Mouse (Mus musculus) forebrain, embryonic 15.5 days (tissue): Measurements from ENCODE around the gene Fam187a. TPM values are rescaled to one million over a fixed set of nuclear protein-coding genes. Genes with fewer than 3 reads are reported as not detected.

Experiments
- ATAC-seq: fragments of 200-750 bp; cut with Nextera tagmentation; replicated peaks from 2 replicates; pipeline ENCODE4 v1.8.0; 2017; ENCODE audit warnings: mild to moderate bottlenecking, moderate TSS enrichment, moderate library complexity
- H3K27ac ChIP-seq: fragments of 300-500 bp; sonication (generic); replicated peaks from 2 replicates; pipeline ENCODE4 v1.5.1; 2015; ENCODE audit warnings: mild to moderate bottlenecking, inconsistent platforms
- H3K27me3 ChIP-seq: fragments of 300-500 bp; sonication (generic); 2 replicates; pipeline ENCODE4 v1.6.1; 2015; ENCODE audit warnings: inconsistent platforms
- H3K36me3 ChIP-seq: fragments of 300-500 bp; sonication (generic); 2 replicates; pipeline ENCODE4 v1.6.1; 2015; ENCODE audit warnings: mild to moderate bottlenecking, inconsistent platforms
- H3K4me1 ChIP-seq: fragments of 300-500 bp; sonication (generic); 2 replicates; pipeline ENCODE4 v1.6.1; 2015; ENCODE audit warnings: inconsistent platforms
- H3K4me2 ChIP-seq: fragments of 300-500 bp; sonication (generic); replicated peaks from 2 replicates; pipeline ENCODE4 v1.6.1; 2015; ENCODE audit warnings: mild to moderate bottlenecking, inconsistent platforms
- H3K4me3 ChIP-seq: fragments of 300-500 bp; sonication (generic); 2 replicates; pipeline ENCODE4 v1.5.1; 2015; ENCODE audit warnings: mild to moderate bottlenecking, inconsistent platforms
- H3K9ac ChIP-seq: fragments of 300-500 bp; sonication (generic); replicated peaks from 2 replicates; pipeline ENCODE4 v1.6.1; 2015; ENCODE audit warnings: mild to moderate bottlenecking, inconsistent platforms
- H3K9me3 ChIP-seq: fragments of 300-500 bp; sonication (generic); 2 replicates; pipeline ENCODE4 v1.6.1; 2016; ENCODE audit warnings: inconsistent platforms
- WGBS: fragments of 180-500 bp; shearing (Covaris S2); methylation state at CpG from one replicate; pipeline ENCODE4 v1.1.7; 2015; ENCODE audit warnings: mixed read lengths; 5-methylcytosine and 5-hydroxymethylcytosine counted together
- polyA plus RNA-seq: library from polyadenylated mRNA; unstranded; fragments of >200 nt; fragmentation: Nextera tagmentation; extraction: Ambion mirVana; gene quantifications from 2 replicates; pipeline ENCODE4 v1.2.1, GENCODE M21; 2015

Gene Fam187a
- 0.11 TPM in 1 of 2 replicates, not detected in the other for polyA plus RNA-seq

DNA sequence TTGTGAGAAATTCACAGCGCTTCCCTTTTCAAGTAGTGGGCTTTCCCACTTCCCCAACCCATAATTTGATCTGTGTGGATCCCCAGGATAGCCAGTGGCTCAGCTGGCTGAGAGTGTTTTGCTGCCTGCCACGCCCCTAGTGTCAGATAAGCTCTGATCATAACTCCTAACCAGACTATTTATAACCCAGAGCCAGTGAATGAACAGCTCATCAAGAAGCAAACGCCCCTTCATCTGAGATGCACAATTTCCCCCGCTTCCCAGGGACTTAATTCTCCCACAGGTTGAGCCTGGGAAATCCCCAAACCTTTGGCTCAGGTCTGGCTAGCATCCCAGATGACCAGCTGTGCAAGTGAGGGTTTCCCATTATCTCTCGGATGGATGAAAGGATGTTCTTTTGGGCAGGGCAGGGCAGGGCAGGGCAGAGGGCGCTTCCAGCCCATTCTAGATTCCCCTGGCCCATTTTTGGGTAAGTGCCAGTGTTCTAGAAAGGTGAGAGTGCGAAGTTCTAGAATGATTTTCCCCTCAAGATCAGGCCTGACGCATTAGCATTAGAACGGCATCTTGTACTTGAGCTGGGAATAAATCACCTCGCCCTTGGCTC, at the start of gene Fam187a:
TSS of gene Fam187a (plus strand) at position 554 of the 604 bp plus-strand sequence.
- Histone ChIP-seq H3K4me3 (no peak within 1 kb of the TSS), H3K36me3 (no peaks in the 10 kb centered on the region), H3K9ac (no peak within 1 kb of the TSS), H3K9me3 (no peaks in the 10 kb centered on the region), H3K4me1 (peaks cover 15% of the 10 kb centered on the region), H3K27ac (no peak within 1 kb of the TSS), H3K4me2 (no peak within 1 kb of the TSS), H3K27me3 (no peaks in the 10 kb centered on the region)
- ATAC-seq, result no peak
- WGBS, result 60% methylated on average over 10 of the region's 10 CpGs

DNA sequence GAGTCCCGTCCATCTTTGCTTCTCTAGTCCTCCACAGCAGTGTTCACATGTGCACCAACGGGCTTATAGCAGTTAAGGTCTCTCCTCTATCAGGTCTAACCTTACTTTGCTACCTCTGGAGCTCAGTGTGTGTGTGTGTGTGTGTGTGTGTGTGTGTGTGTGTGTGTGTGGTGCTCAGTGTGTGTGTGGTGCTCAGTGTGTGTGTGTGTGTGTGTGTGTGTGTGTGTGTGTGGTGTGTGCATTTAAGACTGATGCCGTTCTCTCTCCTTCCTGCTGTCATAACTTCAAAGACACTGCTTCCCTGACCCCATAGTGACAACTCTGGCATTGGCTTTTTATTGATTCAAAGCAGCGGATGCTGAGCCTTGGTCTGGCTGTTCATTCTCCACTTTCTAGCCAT, 49.4 kb upstream of the Fam187a start, which contains the start of gene Higd1b:
TSS of gene Higd1b (plus strand) at position 301 of the 400 bp plus-strand sequence.
- Histone ChIP-seq H3K36me3 (peaks cover 41% of the 10 kb centered on the region), H3K4me3 (no peak within 1 kb of the TSS), H3K27ac (no peak within 1 kb of the TSS), H3K27me3 (no peaks in the 10 kb centered on the region), H3K9ac (no peak within 1 kb of the TSS), H3K9me3 (no peaks in the 10 kb centered on the region), H3K4me1 (no peaks in the 10 kb centered on the region), H3K4me2 (no peak within 1 kb of the TSS)
- ATAC-seq, result no peak
- WGBS, result 66% methylated on average over 4 of the region's 4 CpGs

DNA sequence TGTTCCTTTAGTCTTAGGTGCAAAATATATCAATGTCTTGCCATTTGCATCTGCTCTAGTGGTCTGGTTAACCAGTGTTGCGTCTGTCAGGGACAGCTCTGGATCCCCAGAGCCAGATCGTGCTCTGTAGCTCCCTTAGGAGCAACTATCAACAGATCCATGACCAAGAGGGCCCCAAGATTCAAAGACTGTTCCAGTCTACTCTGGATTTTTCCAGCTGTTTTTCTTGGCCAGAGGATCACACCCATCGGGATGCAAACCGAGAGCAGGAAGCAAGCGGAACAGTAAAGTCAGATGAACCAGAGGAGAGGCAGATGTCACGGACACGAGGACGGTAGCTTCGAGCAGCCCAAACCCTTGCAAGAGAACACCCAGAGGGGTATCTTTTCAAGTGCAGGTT, 48.8 kb upstream of the Fam187a start:
- H3K27me3 ChIP-seq, result no peaks in the 10 kb centered on the region
- H3K4me3 ChIP-seq, result no peak overlapping the region
- H3K27ac ChIP-seq, result no peak overlapping the region
- H3K36me3 ChIP-seq, result peaks cover 45% of the 10 kb centered on the region
- H3K9me3 ChIP-seq, result no peaks in the 10 kb centered on the region
- no peak overlapping the region for H3K4me2 ChIP-seq
- no peaks in the 10 kb centered on the region for H3K4me1 ChIP-seq
- 89% methylated on average over 9 of the region's 9 CpGs for WGBS
- H3K9ac ChIP-seq, result no peak overlapping the region
- ATAC-seq, result no peak

DNA sequence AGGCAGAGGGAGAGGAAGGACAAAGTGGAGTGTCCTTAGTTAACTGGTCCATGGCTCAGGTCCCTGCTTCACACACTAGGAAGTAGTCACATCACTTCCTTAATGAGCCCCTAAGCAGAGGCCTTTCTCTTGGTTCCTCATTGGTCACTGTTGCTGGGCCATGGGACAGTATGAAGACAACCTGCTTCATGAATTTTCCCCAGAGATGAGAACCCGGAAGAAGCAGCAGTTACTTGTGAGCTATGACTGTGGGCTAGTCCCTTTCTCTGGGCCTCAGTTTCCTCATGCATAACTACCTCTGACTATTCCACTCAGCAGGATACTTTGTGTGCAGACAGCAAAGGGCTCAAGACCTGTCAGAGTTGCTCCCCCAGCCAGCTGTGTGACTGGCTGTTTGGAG, 47.6 kb upstream of the Fam187a start:
- no peaks in the 10 kb centered on the region for H3K9me3 ChIP-seq
- WGBS, result 90% methylated on average over 1 of the region's 1 CpGs
- ATAC-seq, result no peak
- no peaks in the 10 kb centered on the region for H3K4me1 ChIP-seq
- H3K9ac ChIP-seq, result no peak overlapping the region
- H3K27me3 ChIP-seq, result no peaks in the 10 kb centered on the region
- H3K4me3 ChIP-seq, result no peak overlapping the region
- no peak overlapping the region for H3K27ac ChIP-seq
- H3K4me2 ChIP-seq, result no peak overlapping the region
- peaks cover 57% of the 10 kb centered on the region for H3K36me3 ChIP-seq

DNA sequence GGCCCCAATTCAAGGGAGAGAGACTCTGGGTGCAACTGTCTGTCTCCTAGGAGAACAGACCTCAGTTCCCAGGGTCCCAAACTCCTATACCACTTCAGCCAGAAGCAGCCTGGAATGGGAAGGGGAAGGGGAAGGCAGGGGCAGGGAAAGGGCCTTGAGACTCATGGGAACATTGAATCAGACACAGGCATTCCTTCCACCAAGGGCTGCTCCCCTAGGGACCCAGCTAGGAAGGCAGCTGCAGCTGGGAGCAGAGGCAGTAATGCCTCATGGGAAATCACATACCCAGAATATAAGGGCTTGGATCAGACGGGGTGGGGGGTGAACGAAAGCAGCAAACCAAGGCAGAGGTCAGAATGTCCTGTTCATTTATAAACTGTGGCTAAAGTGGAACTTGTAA, 46.8 kb upstream of the Fam187a start:
- Histone ChIP-seq H3K4me2 (no peak overlapping the region), H3K27ac (no peak overlapping the region), H3K9ac (no peak overlapping the region), H3K27me3 (no peaks in the 10 kb centered on the region), H3K9me3 (no peaks in the 10 kb centered on the region), H3K4me1 (no peaks in the 10 kb centered on the region), H3K36me3 (peaks cover 65% of the 10 kb centered on the region), H3K4me3 (no peak overlapping the region)
- ATAC-seq, result no peak
- WGBS, result 85% methylated on average over 2 of the region's 2 CpGs

DNA sequence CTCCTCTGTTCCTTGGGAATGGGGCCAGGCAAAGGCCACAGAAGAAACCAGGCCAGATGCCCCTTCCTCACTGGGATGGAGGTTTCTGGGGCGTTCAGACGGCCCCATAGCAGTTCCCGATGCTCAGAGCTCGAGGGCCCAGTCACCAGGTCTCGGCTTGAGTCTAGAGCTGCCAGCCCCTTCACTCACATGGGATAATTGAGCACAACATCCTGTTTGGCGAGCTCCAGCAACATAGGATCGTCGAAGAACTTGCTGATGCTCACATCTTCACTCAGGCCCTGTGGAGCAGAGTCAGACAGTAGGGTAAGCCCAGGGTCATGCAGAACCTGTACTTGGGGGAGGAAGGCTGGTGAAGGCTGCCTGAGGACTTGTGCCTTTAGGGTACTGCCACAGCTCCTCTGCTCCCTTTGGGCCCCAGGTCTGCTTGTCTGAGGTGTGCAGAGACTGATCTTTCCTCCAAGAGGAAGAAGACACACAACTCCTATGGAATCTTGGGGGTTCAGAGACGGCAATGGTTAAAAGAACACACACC, 46.3 kb upstream of the Fam187a start:
- ATAC-seq, result no peak
- Histone ChIP-seq H3K9ac (no peak overlapping the region), H3K4me2 (no peak overlapping the region), H3K27me3 (no peaks in the 10 kb centered on the region), H3K36me3 (peaks cover 70% of the 10 kb centered on the region), H3K4me3 (no peak overlapping the region), H3K27ac (no peak overlapping the region), H3K4me1 (no peaks in the 10 kb centered on the region), H3K9me3 (no peaks in the 10 kb centered on the region)
- WGBS, result 90% methylated on average over 9 of the region's 9 CpGs

DNA sequence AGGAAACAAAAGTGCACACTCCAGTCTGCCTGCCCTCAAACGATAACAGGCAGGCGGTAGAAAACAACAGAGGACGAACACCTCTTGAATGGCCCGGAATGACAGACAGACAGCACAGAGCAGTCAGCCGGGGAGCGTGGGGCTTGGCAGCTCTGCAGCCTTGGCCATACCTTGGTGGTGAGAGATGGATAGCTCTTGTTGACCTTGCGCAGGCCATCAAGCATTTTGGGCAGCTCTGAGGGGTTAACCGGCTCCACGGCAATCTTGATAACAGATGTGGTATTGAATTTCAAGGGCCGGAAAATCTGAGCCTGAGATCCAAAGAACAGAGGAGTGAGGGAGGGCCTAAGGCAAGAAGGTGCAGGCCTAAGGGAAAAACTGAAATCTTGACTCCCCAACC, 39.0 kb upstream of the Fam187a start:
- H3K9ac ChIP-seq, result no peak overlapping the region
- H3K27ac ChIP-seq, result no peak overlapping the region
- H3K27me3 ChIP-seq, result no peaks in the 10 kb centered on the region
- H3K4me1 ChIP-seq, result no peaks in the 10 kb centered on the region
- H3K4me2 ChIP-seq, result no peak overlapping the region
- whole genome bisulfite sequencing, result 94% methylated on average over 10 of the region's 10 CpGs
- no peak overlapping the region for H3K4me3 ChIP-seq
- H3K9me3 ChIP-seq, result no peaks in the 10 kb centered on the region
- no peak for ATAC-seq
- peaks cover 98% of the 10 kb centered on the region for H3K36me3 ChIP-seq

DNA sequence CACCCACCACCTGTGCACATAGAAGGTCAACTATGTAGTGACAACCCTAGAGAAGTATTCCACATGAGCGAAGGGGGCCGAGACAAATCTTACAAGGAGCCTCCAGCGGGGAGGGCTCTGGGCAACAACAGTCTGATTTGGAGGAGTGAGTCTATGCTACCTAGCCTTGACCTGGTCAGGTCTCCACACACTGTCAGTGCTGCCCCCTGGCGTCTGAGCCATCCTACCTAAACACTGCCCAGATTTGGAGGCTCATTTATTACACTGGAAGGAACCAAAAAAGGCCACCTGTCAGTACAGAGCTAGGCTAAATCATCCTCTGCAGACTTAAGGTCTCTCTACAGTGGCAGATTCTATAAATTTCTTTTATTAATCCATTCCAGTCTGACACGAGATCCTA, 33.1 kb upstream of the Fam187a start:
- ATAC-seq, result no peak
- 76% methylated on average over 5 of the region's 5 CpGs for WGBS

DNA sequence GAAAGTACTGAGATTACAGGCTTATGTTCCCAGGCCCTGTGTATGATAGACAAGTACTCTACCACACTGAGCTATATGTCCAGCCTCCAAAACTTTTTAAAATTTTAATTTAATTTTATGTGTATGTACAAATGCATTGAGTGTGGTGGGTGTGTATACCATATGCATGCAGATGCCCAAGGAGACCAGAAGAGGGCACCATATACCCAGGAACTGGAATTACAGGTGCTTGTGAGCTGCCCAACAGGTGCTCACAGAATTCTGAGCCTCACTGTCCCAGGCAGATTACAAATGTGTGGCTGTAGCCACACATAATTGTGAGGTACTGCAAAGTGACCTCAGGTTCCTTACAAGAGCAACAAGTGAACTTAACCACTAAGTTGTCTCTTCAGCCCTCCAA, 31.2 kb upstream of the Fam187a start:
- no peak overlapping the region for H3K4me3 ChIP-seq
- no peak overlapping the region for H3K9ac ChIP-seq
- no peak for ATAC-seq
- H3K27ac ChIP-seq, result no peak overlapping the region
- H3K36me3 ChIP-seq, result peaks cover 86% of the 10 kb centered on the region
- no peaks in the 10 kb centered on the region for H3K27me3 ChIP-seq
- no peaks in the 10 kb centered on the region for H3K9me3 ChIP-seq
- H3K4me2 ChIP-seq, result no peak overlapping the region
- no peaks in the 10 kb centered on the region for H3K4me1 ChIP-seq

More for the DNA sequence above, 33.1 kb upstream of the Fam187a start:
- no peak overlapping the region for H3K9ac ChIP-seq
- H3K4me3 ChIP-seq, result no peak overlapping the region
- no peak overlapping the region for H3K4me2 ChIP-seq
- no peaks in the 10 kb centered on the region for H3K9me3 ChIP-seq
- no peaks in the 10 kb centered on the region for H3K4me1 ChIP-seq
- H3K27me3 ChIP-seq, result no peaks in the 10 kb centered on the region
- H3K27ac ChIP-seq, result no peak overlapping the region
- H3K36me3 ChIP-seq, result peaks cover 87% of the 10 kb centered on the region

DNA sequence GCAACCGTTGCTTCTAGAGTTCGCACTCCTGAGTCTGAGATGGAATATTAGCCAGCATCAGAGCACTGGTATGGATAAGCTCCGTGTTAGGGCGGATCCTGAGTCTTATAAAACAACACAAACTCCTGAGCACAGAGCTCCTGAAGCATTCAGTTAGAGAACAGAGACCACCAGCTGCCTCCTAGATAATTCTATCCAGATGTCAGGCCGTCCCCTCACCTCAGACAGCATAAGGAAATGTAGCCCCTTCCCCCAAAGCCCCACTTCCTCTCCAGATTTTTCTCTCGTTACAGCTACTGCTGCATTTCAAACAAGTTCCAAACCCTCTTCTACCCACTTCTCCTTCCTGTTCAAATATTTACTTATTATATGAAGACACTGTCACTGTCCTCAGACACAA, 29.0 kb upstream of the Fam187a start:
- ATAC-seq, result no peak
- H3K9ac ChIP-seq, result no peak overlapping the region
- no peaks in the 10 kb centered on the region for H3K4me1 ChIP-seq
- H3K4me2 ChIP-seq, result no peak overlapping the region
- H3K36me3 ChIP-seq, result peaks cover 79% of the 10 kb centered on the region
- no peak overlapping the region for H3K4me3 ChIP-seq
- no peaks in the 10 kb centered on the region for H3K27me3 ChIP-seq
- WGBS, result 88% methylated on average over 6 of the region's 6 CpGs
- no peak overlapping the region for H3K27ac ChIP-seq
- no peaks in the 10 kb centered on the region for H3K9me3 ChIP-seq

DNA sequence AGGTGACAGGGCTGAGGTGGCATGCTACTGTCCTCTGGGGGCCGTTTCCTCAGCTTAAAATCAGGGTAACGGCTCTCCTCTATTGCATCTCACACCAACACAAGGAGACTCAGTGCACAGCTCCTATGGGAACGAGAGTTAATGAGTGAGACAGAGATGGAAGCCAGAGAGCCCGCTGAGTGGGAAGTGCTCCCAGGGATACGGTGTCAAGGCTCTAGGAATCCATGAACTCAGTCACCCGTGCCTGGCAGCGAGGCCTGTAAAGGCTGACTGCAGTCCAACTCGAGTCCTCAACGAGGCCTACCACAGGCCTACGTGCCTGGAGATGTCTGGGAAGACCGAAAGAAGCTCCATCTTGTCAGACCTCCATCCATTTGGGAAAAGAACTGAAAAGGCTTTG, 26.0 kb upstream of the Fam187a start:
- Histone ChIP-seq H3K9me3 (no peaks in the 10 kb centered on the region), H3K9ac (no peak overlapping the region), H3K4me3 (no peak overlapping the region), H3K27ac (no peak overlapping the region), H3K27me3 (no peaks in the 10 kb centered on the region), H3K4me2 (no peak overlapping the region), H3K36me3 (peaks cover 72% of the 10 kb centered on the region), H3K4me1 (no peaks in the 10 kb centered on the region)
- WGBS, result 84% methylated on average over 11 of the region's 11 CpGs
- no peak for ATAC-seq

DNA sequence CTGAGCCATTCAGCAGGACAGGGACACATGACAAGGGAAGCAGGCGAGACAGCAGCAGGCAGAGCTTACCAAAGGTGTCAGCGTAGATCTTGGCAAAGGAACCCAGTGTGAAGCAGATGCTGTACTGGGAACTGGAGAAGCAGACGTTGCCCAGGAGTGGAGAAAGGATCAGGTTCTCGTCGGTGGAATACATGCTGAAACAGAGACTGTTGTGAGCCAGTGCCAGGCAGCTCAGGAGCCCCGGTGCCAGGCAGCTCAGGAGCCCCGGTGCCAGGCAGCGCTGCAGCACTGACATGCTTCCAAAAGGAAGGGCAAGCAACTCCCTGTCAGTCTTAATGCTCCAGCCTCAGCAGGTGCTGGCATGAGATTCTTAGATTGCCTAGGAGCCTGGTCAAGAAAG, 25.0 kb upstream of the Fam187a start:
- H3K4me2 ChIP-seq, result no peak overlapping the region
- no peak overlapping the region for H3K4me3 ChIP-seq
- no peaks in the 10 kb centered on the region for H3K27me3 ChIP-seq
- H3K9ac ChIP-seq, result no peak overlapping the region
- H3K9me3 ChIP-seq, result no peaks in the 10 kb centered on the region
- no peak overlapping the region for H3K27ac ChIP-seq
- H3K4me1 ChIP-seq, result no peaks in the 10 kb centered on the region
- no peak for ATAC-seq
- peaks cover 69% of the 10 kb centered on the region for H3K36me3 ChIP-seq
- WGBS, result 68% methylated on average over 8 of the region's 8 CpGs

DNA sequence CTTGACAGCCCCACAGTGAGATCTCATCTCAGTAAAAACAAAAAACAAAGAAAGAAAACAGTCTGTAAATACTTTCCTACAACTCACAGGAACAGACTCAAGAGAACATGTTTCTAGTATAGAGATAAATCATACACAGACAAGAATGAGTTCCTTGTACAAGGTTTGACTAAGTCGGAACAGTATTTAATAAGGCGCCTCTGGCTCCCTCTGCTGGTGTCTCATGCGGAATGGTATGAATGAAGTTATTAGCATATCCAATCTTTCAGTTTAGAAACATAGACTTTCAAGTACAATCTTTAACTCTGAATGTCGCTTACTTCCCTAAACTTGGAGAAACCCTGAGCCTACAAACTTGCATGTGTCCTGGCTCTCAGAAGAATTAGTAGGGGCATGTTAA, 20.7 kb upstream of the Fam187a start:
- ATAC-seq, result no peak
- Histone ChIP-seq H3K27ac (no peak overlapping the region), H3K9ac (no peak overlapping the region), H3K36me3 (peaks cover 70% of the 10 kb centered on the region), H3K4me1 (no peaks in the 10 kb centered on the region), H3K9me3 (no peaks in the 10 kb centered on the region), H3K4me2 (no peak overlapping the region), H3K27me3 (no peaks in the 10 kb centered on the region), H3K4me3 (no peak overlapping the region)
- WGBS, result 35% methylated on average over 4 of the region's 4 CpGs
